Mouse (Mus musculus): ENCODE measurements around the gene Grin2a.

Gene Grin2a

DNA sequence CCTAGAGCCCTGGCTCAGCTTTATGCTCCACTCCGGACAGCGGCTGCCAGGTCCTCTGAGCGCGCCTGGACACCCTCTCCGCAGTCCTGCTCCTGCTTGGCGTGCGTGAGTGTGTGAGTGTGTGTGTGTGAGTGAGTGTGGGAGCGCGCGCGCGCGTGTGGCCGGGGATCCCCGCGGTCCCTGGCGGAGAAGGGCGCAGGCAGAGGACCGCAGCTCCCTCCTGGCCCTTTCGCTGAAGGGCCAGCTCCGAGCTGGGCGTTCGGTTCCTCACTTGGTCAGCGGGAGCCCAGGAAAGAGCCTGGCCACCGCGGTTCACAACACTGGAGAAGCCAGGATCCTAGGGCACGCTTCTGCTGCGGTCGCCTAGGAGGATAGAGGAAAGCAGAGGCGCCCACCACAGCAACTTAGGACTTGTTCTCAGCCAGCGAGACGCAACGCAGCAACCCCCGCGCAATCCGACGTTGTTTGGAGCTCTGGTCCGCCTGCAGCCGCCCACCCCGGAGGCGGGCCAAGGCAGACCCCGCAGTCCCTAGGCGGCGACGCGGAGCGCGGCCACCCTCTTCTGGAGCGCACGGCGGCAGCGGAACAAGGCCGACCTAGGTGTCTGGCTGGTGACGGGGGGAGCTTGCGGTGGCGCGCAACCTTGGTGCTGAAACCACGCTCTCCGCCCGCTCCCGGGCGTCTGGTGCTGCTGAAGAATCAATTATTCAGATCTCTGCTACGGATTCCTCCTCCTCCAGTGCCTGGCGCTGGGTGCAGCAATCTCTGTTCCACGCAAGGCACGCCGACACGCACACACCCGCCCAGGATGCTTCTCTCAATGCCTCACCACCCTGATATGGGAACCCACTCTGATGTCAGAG, at the start of gene Grin2a:
Gene Grin2a (minus strand): TSS at position 610 of the 863 bp plus-strand sequence.
- no peak for DNase-seq (ENCODE audit: low spot score in 2 of 2)

DNA sequence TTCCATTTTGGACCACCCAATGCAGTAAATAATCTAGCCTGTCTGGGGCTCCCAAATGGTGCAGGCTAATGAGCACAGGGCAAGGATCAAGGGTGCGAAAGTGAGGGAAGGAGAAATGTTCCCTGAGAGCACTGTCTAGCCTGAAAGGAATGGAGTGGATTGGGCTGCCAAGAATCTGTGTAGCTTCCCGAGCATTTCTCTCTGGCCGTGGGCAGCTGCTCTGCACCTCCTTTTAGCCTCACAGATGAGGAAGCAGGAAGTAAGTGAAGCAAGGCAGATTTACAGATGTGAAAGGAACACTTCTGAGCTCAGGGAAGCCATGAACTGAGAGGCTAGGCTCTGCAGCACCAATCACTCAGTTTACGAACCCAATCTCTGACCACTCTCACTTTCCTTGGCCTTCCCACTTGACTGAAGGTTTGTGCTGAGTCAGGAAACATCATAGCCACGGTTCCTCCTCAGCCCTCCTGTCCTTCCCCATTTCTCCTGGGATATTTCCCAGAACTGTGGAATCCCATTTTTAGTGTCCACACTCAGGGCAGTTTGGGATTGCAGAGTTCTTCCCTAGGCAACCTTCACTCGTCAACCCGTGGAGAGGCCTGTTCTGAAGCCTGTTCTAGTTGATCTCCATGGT, 40.3 kb upstream of the Grin2a start:
- no peak for DNase-seq (ENCODE audit: low spot score in 2 of 2)

DNA sequence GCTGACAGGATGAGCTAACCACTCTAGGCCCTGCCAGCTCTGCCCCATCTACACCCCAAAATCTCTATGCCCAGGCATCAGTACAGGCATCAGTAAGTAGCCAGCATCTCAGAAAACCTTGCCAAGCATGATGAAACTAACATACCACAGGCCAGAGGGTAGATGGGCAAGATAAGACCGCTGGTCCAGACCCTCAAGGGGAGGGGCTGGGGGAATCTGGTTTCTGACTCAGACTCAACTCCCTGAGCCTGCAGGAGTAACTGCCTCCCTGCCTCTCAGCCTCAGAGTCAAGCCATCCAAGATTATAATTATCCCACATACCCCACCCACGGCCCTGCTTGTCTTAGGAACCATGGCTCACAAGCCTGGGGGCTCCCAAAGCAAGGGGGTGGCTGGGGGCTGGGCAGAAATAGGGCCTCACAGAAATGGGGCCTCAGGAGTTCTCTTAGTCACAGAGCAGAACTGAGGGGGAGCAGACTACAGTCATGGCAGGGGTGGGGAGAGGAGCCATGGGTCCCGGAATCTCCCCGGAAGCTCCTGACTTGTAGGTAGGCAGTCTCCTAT, 38.1 kb upstream of the Grin2a start:
- DNase-seq (ENCODE audit: low spot score in 2 of 2), result no peak

DNA sequence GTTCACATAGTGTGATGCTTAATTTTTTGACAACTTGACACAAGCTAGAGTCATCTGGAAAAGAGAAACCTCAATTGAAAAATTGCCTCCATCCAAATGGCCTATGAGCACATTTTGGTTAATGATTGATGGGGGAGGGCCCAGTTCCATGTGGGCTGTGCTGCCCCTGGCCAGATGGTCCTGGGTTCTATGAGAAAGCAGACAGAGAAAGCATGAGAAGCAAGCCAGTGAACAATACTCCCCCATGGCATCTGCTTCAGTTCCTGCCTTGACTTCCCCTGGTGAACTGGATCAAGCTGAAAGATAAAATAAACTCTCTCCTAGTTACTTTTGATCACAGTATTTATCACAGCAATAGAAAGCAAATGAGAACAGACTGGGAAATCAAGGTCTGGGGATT, 36.5 kb upstream of the Grin2a start:
- no peak for DNase-seq (ENCODE audit: low spot score in 2 of 2)

DNA sequence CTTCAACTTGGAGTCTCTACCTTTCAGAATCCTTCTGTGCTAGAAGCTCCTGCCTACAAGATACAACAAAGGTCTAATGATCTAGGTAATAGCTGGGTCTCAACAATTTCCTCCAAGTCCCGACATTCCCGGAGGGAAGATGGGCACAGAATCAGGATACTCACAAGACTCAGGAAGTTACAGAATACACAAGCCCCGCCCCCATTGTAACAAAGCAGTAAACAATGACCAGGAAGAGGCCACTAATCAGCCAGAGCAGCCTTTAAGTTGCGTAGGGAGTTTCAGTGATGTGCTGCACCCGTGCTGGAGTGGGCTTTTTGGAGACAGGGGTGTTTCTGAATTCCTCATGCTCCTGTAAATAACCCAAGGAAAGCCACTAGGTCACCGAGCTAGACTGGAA, 31.4 kb upstream of the Grin2a start:
- no peak for DNase-seq (ENCODE audit: low spot score in 2 of 2)

DNA sequence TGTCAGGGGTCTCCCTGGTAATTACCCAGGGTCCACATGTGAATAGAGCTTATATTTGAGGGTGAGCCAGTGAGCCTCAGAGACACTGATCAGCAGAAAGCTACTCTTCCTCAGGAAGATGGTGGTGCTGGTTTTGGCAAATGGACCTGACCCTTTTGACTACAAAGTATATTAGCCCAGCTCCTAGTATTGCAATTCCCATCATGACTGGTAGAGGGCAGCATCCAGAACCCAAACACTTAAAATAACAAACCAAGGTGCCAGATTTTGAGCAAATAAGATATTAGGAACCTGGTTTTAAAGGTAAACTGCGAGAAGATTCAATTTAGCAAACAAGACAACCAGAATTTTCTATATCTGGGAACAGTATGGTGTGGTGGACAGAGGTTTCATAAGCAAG, 14.4 kb upstream of the Grin2a start:
- no peak for DNase-seq (ENCODE audit: low spot score in 2 of 2)

DNA sequence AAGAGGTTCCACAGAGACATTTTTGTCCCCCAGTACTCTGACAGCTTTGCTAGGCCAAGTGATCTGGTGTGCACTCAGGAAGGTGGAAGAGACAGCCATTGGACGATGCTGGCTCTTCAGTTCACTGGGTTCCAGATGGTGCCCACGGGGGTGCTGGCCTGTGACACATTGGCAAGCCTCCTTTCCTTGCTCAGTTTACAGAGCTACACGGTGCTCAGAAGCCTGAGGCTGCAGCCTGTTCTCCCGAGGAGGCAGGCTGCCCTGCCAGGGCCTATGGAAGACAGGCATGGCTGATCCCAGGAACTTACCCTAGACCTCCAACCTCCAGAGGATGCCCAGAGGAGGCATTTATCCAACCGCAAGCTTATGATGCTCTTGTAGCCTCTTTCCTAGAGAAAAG, 10.2 kb upstream of the Grin2a start:
- no peak for DNase-seq (ENCODE audit: low spot score in 2 of 2)

DNA sequence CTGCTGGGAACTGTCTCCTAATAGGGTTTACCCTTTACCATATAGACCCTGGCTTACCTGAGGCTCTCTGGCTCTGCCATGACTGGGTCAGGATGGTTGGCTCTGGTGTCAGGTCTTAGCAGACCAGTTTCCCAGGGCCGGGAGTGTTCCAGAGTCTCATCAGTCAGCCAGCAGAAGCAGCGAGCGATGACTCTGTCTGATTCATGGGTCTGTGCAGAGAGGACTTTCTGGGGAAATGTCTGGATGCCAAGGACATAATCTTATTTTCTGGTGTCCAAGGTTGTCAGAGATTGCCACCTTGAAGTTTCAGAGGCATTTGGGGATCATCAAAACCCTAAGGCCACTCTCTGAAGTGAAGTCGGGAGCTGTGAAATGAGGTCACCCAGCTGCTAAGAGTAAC, 8.7 kb upstream of the Grin2a start:
- no peak for DNase-seq (ENCODE audit: low spot score in 2 of 2)

DNA sequence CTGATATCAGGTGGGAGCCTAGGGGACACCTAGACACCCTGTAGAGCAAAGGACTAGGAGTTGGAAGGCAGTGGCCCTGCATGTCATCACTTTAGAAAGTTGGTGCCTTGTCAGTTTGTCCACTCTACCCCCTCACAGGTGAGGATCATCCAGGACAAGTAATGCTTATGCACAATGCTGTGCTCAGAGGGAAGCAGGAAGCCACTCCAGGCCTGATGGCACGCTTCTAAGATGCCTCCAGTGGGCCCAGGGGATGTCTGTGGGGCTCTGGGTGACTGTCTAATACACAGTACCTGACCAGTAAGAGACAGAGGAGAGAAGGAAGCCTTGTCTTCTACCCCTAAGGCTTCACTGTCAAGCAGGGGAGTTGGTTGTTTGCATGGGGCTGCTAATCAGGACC, 7.6 kb upstream of the Grin2a start:
- DNase-seq (ENCODE audit: low spot score in 2 of 2), result no peak

DNA sequence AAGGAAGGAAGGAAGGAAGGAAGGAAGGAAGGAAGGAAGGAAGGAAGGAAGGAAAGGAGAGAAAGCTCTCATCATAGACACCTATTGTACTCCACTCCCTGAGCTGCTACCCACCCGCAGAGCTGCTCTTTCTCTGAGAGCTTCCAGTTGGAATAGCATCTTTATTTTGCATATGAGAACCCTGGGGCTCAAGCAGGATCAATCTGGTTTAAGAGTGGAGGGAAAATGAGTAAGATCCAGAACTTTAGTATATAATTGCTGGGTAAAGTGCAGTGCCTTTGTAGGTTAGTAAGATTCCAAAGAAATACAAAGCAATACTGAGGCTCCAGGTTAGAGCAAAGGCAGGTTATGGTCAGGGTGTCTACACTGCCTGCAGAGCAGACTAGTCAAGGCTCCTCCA, 6.2 kb upstream of the Grin2a start:
- no peak for DNase-seq (ENCODE audit: low spot score in 2 of 2)

DNA sequence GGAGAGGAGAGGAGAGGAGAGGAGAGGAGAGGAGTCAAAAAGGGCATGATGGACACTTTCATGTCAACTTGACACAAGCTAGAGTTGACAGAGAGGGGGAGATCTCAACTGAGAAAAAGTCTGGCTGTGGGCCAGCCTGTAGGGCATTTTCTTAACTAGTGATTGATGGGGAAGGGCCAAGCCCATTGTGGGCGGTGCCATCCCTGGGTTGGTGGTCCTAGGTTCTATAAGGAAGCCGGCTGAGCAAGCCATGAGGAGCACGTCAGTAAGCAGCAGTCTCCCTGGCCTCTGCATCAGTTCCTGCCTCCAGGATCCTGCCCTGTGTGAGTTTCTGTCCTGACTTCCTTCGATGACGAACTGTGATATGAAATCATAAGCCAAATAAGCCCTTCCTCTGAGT, 4.6 kb upstream of the Grin2a start:
- no peak for DNase-seq (ENCODE audit: low spot score in 2 of 2)

DNA sequence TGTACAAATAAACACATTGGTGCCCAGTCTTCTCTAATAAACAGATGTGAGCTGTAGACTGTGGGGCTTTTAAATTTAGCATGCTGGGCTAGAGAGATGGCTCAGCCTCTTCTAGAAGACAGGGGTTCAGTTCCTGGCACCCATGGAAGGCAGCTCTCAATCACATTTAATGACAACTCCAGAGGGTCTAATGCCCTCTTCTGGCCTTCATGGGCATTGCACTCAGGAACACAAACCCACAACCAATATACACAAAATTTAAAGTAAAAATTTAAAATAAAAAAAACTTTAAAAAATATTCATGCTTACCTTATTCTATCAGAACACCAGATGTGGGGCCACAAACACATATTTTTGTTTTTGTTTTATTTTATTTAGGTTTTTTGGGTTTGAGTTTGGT, 2.6 kb upstream of the Grin2a start:
- no peak for DNase-seq (ENCODE audit: low spot score in 2 of 2)

DNA sequence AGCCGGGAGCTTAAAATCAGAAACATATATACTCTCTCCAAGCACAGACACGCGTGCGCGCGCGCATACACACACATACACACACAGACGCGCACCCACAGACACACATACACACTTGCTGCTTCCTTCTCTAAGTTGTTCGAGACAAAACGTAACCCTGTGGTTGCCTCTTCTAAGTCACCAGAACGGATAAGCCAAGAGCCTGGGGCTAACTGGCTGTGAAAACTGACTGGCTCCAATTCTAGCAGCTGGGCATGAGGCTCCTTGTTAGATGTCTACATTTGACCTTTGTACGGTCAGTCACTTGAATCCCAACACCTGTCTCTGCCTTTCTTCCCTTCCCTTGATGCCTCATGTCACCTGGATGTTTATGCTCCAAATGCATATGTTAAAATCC, 452 bp upstream of the Grin2a start:
- DNase-seq (ENCODE audit: low spot score in 2 of 2), result no peak

DNA sequence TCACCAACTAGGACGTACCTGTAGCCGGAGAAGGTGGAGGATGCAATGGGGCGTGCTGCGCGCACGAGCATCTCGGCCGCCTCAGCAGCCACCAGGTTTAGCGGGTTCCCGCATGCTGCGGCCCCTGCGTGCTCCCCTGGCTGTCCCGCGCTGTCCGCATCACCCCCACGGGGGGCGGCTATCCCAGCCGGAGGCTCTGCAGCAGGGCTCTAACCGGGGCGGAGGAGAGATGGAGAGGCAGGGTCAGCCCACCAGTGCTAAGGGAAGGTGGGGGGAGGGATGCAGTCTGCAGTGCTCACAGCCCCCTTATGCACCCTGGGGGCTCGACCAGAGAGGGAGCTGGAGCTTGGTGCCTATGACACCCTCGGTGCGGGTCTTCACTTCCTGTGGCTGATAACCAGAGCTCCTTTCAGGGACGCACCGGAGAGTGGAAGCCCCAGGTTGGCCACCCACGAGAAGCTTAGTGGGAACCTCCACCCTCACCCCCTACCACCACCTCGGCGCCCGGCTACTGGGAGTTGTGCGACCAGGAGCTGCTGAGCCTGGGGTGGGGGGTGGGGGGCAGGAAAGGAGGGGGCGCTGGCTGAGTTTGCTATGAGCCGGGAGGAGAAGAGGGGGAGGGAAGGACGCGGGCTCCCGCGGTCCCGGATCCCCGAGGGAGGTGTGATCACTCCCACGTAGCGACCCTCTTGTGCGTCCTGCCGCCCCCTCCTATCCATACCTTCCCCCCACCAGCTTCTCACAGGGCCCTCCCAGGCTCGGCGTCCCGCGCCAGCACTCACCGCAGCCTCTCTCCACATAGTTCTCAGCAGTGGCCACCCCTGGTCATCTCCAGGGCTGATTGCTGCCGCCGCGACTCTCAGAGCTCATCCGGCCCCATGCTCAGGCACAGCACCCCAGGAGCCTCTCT, 1.1 kb downstream of the Grin2a start:
- no peak for DNase-seq (ENCODE audit: low spot score in 2 of 2)

DNA sequence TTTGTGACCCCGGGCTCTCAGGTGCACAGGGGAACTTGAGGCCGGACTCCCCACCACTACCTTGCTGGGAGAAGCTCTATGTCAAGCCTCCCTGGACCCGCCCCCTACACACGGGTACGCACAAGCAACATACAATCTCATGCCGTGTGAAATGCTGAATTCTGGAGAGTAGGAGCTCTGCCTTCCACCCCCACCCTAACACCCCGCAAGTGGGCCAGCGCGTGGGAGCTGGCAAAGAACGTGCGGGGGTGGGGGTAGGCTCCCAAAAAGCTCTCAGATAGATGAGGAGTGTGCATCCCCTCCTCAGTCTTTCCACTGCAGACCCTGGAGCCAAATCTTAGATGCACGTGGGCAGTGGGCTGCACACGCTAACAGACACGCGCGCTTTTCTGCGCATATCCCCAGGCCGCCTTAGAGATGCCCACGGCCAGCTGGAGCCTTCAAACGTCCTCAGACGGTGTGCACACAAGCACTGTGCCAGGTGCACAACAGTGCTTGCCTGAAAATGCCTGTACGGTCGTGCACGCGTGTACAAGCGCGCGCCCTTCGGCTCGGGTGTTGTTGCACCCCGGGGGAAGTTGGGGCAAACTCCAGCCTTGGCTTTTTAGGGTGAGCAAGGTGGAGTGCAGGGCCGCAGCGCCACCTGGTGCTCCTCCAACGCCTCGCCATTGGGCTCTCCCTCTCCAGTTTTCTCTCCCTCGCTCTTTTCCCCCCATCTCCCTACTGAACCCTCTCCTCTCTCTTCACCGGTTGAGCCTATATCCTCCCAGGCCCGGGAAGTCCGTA, 1.9 kb downstream of the Grin2a start:
- DNase-seq (ENCODE audit: low spot score in 2 of 2), result no peak

DNA sequence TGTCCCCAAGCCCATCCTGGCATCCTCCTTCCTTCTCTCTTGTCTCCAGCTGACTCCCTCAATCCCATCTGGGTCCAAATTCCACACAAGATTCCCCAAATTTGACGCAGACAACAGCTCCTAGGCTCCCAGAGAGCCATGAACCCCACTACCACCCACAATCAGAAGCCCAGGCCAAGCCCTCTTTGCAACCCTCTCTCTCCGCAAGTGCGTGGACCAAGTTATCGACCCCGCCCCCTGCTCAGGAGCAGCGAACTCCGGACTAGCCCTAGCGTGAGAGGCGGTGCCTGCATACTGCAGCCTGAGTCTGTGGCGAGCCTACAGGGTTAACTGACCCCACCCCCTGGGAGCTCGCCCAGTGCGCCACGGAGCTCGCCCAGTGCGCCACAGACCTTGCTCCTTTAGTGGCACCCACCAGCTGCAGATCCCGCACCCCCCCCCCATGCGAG, 2.6 kb downstream of the Grin2a start:
- no peak for DNase-seq (ENCODE audit: low spot score in 2 of 2)

DNA sequence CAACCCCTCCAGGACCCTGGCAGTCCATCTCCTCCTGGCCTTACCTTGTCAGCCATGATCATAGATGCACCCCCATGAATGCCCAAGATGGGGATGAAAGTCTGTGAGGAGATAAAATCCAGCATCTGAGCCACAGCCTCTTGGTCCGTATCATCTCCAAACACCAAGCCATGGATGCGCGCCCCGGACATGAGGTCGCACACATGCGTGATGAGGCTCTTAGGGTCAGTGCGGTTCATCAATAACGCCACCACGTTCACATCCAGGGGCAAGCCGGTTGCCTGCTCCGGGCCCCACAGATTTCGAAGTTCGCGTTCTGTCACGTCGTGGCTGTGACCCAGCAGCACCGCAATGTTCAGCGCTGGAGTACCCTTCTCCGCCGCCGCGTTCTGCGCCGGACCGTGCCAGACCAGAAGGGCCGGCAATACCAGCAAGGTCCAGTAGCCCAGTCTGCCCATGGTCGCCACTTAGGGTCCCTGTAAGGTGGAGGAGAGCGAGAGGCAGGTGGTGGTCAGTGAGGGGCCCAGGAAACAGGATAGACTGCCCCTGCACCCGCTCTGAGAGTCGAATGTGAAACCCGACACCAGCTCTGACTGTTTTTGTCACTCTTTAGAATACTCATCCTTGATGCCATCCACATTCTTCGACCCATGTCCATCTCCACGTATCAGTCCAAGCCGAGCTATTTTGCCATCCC, 3.1 kb downstream of the Grin2a start:
- no peak for DNase-seq (ENCODE audit: low spot score in 2 of 2)

DNA sequence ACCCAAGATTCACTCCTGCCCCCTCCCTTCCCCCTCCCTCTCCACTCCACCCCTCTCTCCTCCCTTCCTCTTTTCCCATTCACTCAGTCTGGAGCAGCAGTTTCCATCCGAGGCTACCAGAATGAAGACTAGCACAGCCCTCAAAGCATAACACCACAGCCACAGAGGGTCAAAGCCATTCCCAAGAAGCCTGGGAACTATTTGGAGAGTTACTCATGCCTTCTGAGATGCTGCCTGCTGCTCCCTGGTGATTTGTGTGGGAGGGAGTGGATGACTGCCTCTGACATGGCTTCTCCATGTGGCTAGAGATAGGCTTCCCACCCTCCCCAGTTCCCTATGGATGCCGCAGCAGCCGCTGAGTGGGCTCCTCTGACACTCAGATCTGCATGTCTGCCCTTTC, 10.3 kb downstream of the Grin2a start:
- no peak for DNase-seq (ENCODE audit: low spot score in 2 of 2)

DNA sequence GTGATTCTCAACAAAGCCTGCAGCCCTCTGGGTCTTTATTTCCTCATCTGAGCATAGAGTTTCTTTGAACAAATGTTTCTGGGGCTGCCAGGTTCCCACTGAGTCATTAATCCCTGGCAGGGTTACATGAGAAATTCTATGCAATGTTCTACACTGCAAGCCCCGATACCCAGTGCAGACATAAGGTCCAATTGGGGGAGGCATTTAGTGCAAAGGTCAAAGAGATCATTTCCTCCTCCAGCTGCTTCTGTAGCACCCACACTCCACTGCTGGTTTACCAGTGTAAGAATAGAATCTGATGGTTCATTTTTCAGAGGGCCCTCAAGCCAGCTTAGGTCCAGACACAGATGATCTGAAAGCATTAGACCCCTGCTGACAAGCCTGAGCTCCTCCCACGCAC, 14.7 kb downstream of the Grin2a start:
- DNase-seq (ENCODE audit: low spot score in 2 of 2), result no peak

DNA sequence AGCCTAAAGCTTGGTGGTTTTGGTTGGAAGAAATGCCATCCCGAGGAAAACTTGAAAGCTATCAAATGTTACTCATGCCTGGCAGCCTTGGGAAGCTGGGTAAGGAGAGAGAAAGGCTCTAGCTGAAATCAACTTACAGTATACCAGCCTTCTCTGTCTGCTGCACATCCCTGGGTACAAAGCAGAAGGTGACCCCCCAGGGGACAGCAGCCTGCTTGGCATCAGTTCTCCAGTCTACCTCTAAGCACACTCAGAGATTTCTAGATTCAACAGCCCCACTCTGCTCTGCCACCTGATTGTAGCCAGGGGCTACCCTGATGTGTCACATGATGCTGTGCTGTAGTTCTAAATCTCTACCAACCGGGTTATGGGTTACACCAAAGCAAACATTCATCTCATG, 17.2 kb downstream of the Grin2a start:
- no peak for DNase-seq (ENCODE audit: low spot score in 2 of 2)

DNA sequence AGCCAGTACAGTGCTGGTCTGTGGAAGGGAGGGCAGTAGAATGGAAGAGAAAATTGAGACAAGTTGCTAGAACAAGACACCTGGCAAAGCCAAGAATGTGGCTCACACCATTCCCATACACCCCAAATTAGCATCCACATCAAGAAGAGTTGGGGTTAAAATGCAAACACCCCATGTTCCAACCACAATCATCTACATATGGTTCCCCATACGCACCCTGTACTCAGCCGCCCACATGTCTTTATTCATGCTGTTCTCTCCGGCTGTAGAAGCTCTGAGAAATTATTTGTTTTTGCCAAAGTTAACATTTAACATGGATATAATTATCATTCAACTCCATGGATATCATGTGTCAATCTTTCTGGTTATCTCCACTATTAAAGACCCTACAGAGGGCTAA, 22.7 kb downstream of the Grin2a start:
- no peak for DNase-seq (ENCODE audit: low spot score in 2 of 2)
